Mouse (Mus musculus) R1 (cell line): ENCODE measurements around the gene Wwc2.
A peak's percentile ranks its signal among the peaks of the same experiment; 100 is the strongest.

Experiments used
- DNase-seq: peaks from one replicate; pipeline ENCODE4 v3.0.0-alpha.2; 2018; ENCODE audit warnings: low read depth, low spot score

The Wwc2 gene

GRCm38 (mm10) chr8:47990911-47991820 lies at the start of gene Wwc2:
Gene Wwc2, minus strand, starts transcription at chr8:47990924.
- DNase-seq = peak; percentile 87

GRCm38 (mm10) chr8:48038261-48038934 lies 47.7 kb upstream of the Wwc2 start:
- no peak for DNase-seq

GRCm38 (mm10) chr8:48032046-48032445 lies 41.3 kb upstream of the Wwc2 start:
- no peak for DNase-seq

GRCm38 (mm10) chr8:48030667-48031066 lies 39.9 kb upstream of the Wwc2 start:
- DNase-seq = no peak

- DNase-seq = no peak
These were observed 36.1 kb upstream of the Wwc2 start for GRCm38 (mm10) chr8:48026796-48027195.

- DNase-seq = peak; percentile 84
These were observed 32.5 kb upstream of the Wwc2 start for GRCm38 (mm10) chr8:48023206-48023605.

- no peak for DNase-seq
These were observed 29.0 kb upstream of the Wwc2 start for GRCm38 (mm10) chr8:48019737-48020136.

- DNase-seq = peak; percentile 87
These were observed 25.8 kb upstream of the Wwc2 start for GRCm38 (mm10) chr8:48016538-48016937.

GRCm38 (mm10) chr8:48014386-48014785 lies 23.7 kb upstream of the Wwc2 start:
- DNase-seq = peak; percentile 81

GRCm38 (mm10) chr8:48013281-48013680 lies 22.6 kb upstream of the Wwc2 start:
- DNase-seq = no peak

GRCm38 (mm10) chr8:48011871-48012270 lies 21.1 kb upstream of the Wwc2 start:
- DNase-seq = no peak

GRCm38 (mm10) chr8:48010977-48011376 lies 20.3 kb upstream of the Wwc2 start:
- DNase-seq = peak; percentile 86

- no peak for DNase-seq
These were observed 18.7 kb upstream of the Wwc2 start for GRCm38 (mm10) chr8:48009399-48009798.

GRCm38 (mm10) chr8:48008936-48009335 lies 18.2 kb upstream of the Wwc2 start:
- peak; percentile 86 for DNase-seq

- DNase-seq = no peak
These were observed 16.1 kb upstream of the Wwc2 start for GRCm38 (mm10) chr8:48006869-48007268.

- DNase-seq = peak; percentile 92
These were observed 11.8 kb upstream of the Wwc2 start for GRCm38 (mm10) chr8:48002551-48002950.

GRCm38 (mm10) chr8:48001395-48001794 lies 10.7 kb upstream of the Wwc2 start:
- DNase-seq = no peak

- peak; percentile 52 for DNase-seq
These were observed 6.0 kb upstream of the Wwc2 start for GRCm38 (mm10) chr8:47996712-47997111.

- peak; percentile 80 for DNase-seq
These were observed 5.4 kb upstream of the Wwc2 start for GRCm38 (mm10) chr8:47996126-47996525.

GRCm38 (mm10) chr8:47995391-47995790 lies 4.7 kb upstream of the Wwc2 start:
- DNase-seq = no peak

GRCm38 (mm10) chr8:47994618-47995274 lies 4.0 kb upstream of the Wwc2 start:
- peak; percentile 73 for DNase-seq

GRCm38 (mm10) chr8:47990386-47990772 lies 345 bp downstream of the Wwc2 start:
- DNase-seq = peak; percentile 96
